Mouse (Mus musculus) kidney, postnatal 0 days (tissue): ENCODE data around the gene Nphp1. TPM values are rescaled to one million over a fixed set of nuclear protein-coding genes. Genes with fewer than 3 reads are reported as not detected.

Experiments used
- ATAC-seq: fragments of 200-750 bp; cut with Nextera tagmentation; replicated peaks from 2 replicates; pipeline ENCODE4 v1.8.0; 2017; ENCODE audit warnings: low read depth, moderate number of reproducible peaks, moderate TSS enrichment, moderate library complexity; ENCODE audit not compliant: low FRiP score
- DNase-seq: peaks from one replicate; pipeline ENCODE4 v3.0.0-alpha.2; 2016; ENCODE audit warnings: low spot score
- H3K27ac ChIP-seq: fragments of 300-500 bp; sonication (generic); 2 replicates; pipeline ENCODE4 v1.5.1; 2014; ENCODE audit warnings: mild to moderate bottlenecking
- H3K27me3 ChIP-seq: fragments of 300-500 bp; sonication (generic); 2 replicates; pipeline ENCODE4 v1.6.1; 2014; ENCODE audit warnings: low read length, mixed read lengths; ENCODE audit not compliant: insufficient read depth
- H3K36me3 ChIP-seq: fragments of 300-500 bp; sonication (generic); 2 replicates; pipeline ENCODE4 v1.6.1; 2014; ENCODE audit warnings: low read length, mixed read lengths; ENCODE audit not compliant: insufficient read depth
- H3K4me1 ChIP-seq: fragments of 300-500 bp; sonication (generic); replicated peaks from 2 replicates; pipeline ENCODE4 v1.6.1; 2014; ENCODE audit warnings: antibody characterized with exemption, low read length, mixed read lengths; ENCODE audit not compliant: insufficient read depth
- H3K4me2 ChIP-seq: fragments of 300-500 bp; sonication (generic); 2 replicates; pipeline ENCODE4 v1.6.1; 2014; ENCODE audit warnings: mild to moderate bottlenecking, low read length, moderate library complexity, mixed read lengths
- H3K4me3 ChIP-seq: fragments of 300-500 bp; sonication (generic); replicated peaks from 2 replicates; pipeline ENCODE4 v1.5.1; 2014; ENCODE audit warnings: low read depth, low read length
- H3K9ac ChIP-seq: fragments of 300-500 bp; sonication (generic); 2 replicates; pipeline ENCODE4 v1.6.1; 2014; ENCODE audit warnings: low read depth, low read length
- H3K9me3 ChIP-seq: fragments of 300-500 bp; sonication (generic); replicated peaks from 2 replicates; pipeline ENCODE4 v1.6.1; 2016; ENCODE audit warnings: low read length, inconsistent platforms, mixed read lengths
- CTCF ChIP-seq: IDR thresholded peaks from 2 replicates; pipeline ENCODE4 v1.5.1; 2016; ENCODE audit warnings: antibody characterized with exemption, low read depth, mild to moderate bottlenecking, moderate library complexity
- WGBS: fragments of 180-500 bp; shearing (Covaris S2); extraction: QIAGEN DNeasy Blood & Tissue Kit; methylation state at CpG from one replicate; pipeline ENCODE4 v1.1.7; 2014; 5-methylcytosine and 5-hydroxymethylcytosine counted together
- polyA plus RNA-seq: library from polyadenylated mRNA; unstranded; fragments of >200 nt; fragmentation: Nextera tagmentation; extraction: Ambion mirVana; gene quantifications from 2 replicates; pipeline ENCODE4 v1.2.1, GENCODE M21; 2015

Gene Nphp1
- polyA plus RNA-seq, 1 experiment from 2014 or later = 41.2 TPM

DNA sequence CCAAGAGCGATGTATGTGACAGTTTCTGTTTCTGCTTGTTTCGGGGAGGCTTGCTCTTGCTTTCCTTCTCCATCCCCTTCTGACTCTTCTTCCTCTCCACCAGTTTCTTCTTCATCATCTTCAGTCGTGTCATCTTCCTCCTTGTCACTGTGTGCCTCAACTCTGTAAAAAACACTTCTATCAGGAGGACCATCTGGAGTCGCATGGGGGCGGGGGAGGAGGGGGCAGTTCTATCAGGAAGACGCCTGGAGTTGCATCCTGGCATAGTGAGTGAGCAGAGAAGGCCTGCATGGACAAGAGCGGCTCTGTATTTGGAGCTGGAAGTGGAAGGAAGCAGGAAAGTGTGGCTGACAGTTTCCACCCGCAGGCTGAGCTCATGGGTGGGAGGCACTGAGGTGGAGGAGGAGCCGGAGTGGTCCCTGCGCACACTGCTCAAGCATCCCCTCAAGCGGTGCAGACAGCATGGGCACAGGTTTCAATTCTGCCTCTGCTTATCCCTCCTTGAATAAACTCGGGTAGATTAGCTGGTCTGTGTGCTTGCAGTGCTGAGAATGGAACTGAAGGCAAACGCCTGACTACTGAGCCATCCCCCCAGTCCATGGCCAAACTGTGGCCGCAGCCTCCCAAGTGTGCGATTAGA is 14.6 kb downstream of the Nphp1 start:
- DNase-seq = no peak
- Histone ChIP-seq H3K27me3 (no peaks in the 10 kb centered on the region), H3K4me1 (no peaks in the 10 kb centered on the region), H3K9ac (no peak overlapping the region), H3K4me2 (no peak overlapping the region), H3K36me3 (peaks cover 26% of the 10 kb centered on the region), H3K9me3 (no peaks in the 10 kb centered on the region), H3K4me3 (no peak overlapping the region), H3K27ac (no peak overlapping the region)
- 52% methylated on average over 15 of the region's 15 CpGs for WGBS
- no peak for ATAC-seq
- TF ChIP-seq CTCF = no peak

DNA sequence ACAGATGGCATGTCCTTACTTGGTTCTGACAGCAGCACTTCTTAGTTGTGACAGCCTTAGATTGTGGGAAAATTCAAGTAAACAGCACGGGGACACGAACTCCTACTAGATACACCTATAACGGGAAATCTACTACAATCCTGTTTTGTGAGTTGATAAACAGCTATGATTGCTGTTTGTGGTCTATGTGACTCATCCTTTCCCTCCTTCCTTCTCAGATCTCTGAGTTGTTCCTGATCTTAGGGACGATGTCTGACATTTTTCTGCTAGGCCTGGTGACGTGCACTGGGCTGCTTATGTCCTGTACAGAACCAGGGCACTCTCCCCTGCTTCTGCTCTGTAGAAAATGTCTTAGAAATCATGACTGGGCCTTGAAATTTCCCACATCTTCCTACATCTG is 27.1 kb downstream of the Nphp1 start:
- Histone ChIP-seq H3K27ac (no peak overlapping the region), H3K36me3 (0 out of 2 replicates have a peak, but pooled peaks cover 4% of the 10 kb centered on the region), H3K4me3 (no peak overlapping the region), H3K9me3 (no peaks in the 10 kb centered on the region), H3K27me3 (no peaks in the 10 kb centered on the region), H3K4me1 (no peaks in the 10 kb centered on the region), H3K4me2 (no peak overlapping the region), H3K9ac (no peak overlapping the region)
- ATAC-seq (no peak), DNase-seq (no peak)
- 88% methylated on average over 5 of the region's 5 CpGs for WGBS
- no peak for TF ChIP-seq CTCF

DNA sequence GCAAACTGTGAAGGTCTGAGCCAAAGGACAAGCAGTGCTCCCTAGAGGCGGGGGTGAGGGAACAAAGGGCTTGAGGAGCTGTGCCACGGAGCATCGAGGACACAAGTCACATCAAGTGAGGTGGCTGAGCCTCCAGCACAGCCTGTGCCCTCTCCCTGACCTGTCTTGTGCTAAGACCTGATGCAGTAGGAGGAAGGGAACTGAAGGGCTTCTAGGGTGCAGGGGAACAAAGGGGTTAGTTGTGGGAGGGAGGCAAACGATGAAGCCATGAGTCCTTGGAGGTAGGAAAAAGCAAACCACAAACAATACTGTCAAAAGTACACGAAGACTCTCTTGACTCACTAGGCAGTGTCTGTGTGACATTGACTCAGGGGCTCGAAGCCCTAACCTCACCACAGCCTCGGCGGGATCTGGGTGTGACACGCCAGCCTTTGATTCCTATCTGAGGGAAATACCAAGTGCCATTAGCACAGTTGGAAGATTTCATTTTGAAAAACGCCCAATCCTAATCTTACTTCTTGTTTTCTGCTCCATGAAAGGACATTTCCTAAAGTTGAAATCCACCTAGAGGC is 28.2 kb downstream of the Nphp1 start:
- no peak for TF ChIP-seq CTCF
- Histone ChIP-seq H3K4me1 (no peaks in the 10 kb centered on the region), H3K4me2 (no peak overlapping the region), H3K27ac (no peak overlapping the region), H3K36me3 (0 out of 2 replicates have a peak, but pooled peaks cover 4% of the 10 kb centered on the region), H3K4me3 (no peak overlapping the region), H3K27me3 (no peaks in the 10 kb centered on the region), H3K9me3 (no peaks in the 10 kb centered on the region), H3K9ac (no peak overlapping the region)
- DNase-seq (no peak), ATAC-seq (no peak)
- WGBS = 79% methylated on average over 10 of the region's 10 CpGs

DNA sequence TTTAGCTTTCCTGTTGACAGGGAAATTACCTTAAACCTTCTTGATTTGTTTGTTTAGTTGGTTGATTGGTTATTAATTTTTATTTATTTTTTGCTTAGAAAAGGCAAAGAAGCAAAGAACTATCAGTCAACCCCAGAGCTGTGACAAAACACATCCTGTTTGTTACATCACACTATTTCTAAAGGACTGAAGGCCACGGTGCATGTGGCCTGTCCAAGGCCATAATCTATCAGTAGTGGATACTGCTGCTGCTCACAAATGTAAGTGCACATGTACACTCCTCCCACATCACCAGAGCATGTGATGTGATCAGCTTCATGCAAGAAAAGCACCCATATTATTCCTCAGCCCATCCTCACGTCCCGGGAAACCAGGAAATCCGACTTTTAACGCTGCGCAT is 28.7 kb downstream of the Nphp1 start:
- ATAC-seq (no peak), DNase-seq (no peak)
- no peaks in the 10 kb centered on the region for H3K27me3 ChIP-seq
- no peak for TF ChIP-seq CTCF
- H3K9ac ChIP-seq = no peak overlapping the region
- H3K27ac ChIP-seq = no peak overlapping the region
- no peaks in the 10 kb centered on the region for H3K9me3 ChIP-seq
- H3K4me3 ChIP-seq = no peak overlapping the region
- no peaks in the 10 kb centered on the region for H3K4me1 ChIP-seq
- WGBS = 89% methylated on average over 6 of the region's 6 CpGs
- H3K4me2 ChIP-seq = no peak overlapping the region
- H3K36me3 ChIP-seq = 0 out of 2 replicates have a peak, but pooled peaks cover 4% of the 10 kb centered on the region

DNA sequence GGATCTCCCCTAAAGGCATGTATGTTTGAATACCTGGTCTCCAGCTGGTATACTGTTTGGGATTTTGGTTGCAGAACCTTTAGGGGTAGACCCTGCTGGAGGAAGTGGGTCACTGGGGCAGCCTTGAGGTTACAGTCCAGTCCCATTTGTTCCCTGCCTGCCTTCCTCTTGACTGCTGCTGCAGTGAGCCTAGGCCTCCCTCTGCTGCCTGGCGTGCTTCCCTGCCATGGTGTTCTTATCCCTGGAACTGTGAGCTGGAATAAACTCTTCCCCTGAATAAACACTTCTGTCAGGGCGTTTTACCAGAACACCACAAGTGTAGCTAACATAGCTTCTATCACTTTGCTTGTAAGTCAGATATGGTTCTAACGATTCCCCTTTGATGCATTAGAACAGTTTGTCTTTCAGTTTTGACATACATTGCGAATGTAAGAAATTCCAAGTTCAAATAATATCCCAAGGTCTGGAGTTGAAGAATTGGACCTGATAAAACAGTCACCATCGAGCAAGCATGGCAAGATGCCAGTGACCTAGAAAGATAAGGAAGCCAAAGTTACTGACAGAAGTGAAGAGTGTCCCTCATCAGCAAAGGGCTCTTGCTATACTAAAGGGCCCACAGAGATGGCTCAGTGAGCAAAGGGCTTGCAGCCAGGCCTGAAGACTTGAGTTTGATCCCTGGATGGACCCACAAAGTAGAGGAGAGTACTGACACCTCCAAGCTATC is 29.4 kb downstream of the Nphp1 start:
- Histone ChIP-seq H3K9ac (no peak overlapping the region), H3K27me3 (no peaks in the 10 kb centered on the region), H3K27ac (no peak overlapping the region), H3K4me2 (no peak overlapping the region), H3K4me3 (no peak overlapping the region), H3K4me1 (no peaks in the 10 kb centered on the region), H3K9me3 (no peaks in the 10 kb centered on the region), H3K36me3 (0 out of 2 replicates have a peak, but pooled peaks cover 4% of the 10 kb centered on the region)
- 83% methylated on average over 5 of the region's 5 CpGs for WGBS
- DNase-seq = no peak
- no peak for TF ChIP-seq CTCF
- no peak for ATAC-seq

DNA sequence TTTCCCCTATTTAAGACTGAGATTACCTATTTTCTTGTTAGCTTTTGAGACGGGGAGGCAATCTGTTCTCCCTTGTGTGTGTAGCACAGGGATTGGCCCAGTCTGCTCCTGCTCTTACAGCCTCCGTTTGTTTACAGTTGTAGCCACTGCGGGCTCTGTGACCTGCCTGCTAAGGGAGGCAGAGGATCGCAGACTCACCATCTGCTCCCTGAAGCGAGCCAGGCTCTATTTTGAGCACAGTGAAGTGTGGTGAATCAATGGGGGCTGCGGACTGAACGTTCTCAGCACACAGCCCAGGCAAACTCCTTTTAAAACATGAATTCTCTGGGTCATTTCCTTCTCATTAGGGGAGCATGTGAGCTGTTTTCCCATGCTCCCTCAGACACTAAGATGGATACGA is 31.5 kb downstream of the Nphp1 start:
- Histone ChIP-seq H3K36me3 (0 out of 2 replicates have a peak, but pooled peaks cover 4% of the 10 kb centered on the region), H3K27me3 (no peaks in the 10 kb centered on the region), H3K9ac (no peak overlapping the region), H3K4me1 (no peaks in the 10 kb centered on the region), H3K4me3 (no peak overlapping the region), H3K4me2 (no peak overlapping the region), H3K9me3 (no peaks in the 10 kb centered on the region), H3K27ac (no peak overlapping the region)
- TF ChIP-seq CTCF = no peak
- 19% methylated on average over 8 of the region's 8 CpGs for WGBS
- DNase-seq (peak; percentile 53), ATAC-seq (no peak; the same call in 1 of the 2 replicates)
